Mouse (Mus musculus) kidney, embryonic 14.5 days (tissue): Measurements from ENCODE around the gene Orc1. TPM values are rescaled to one million over a fixed set of nuclear protein-coding genes. Genes with fewer than 3 reads are reported as not detected.
A peak's percentile ranks its signal among the peaks of the same experiment; 100 is the strongest.

Source experiments
- ATAC-seq: fragments of 200-750 bp; cut with Nextera tagmentation; 2 replicates; pipeline ENCODE4 v1.8.0; 2017; ENCODE audit warnings: moderate number of reproducible peaks, mild to moderate bottlenecking, moderate TSS enrichment, moderate library complexity; ENCODE audit not compliant: low FRiP score, low TSS enrichment
- H3K27ac ChIP-seq: fragments of 300-500 bp; sonication (generic); 2 replicates; pipeline ENCODE4 v1.5.1; 2014; ENCODE audit warnings: low read depth, mild to moderate bottlenecking, low read length, moderate library complexity, mixed read lengths
- H3K27me3 ChIP-seq: fragments of 300-500 bp; sonication (generic); 2 replicates; pipeline ENCODE4 v1.6.1; 2014; ENCODE audit warnings: mild to moderate bottlenecking, low read length; ENCODE audit not compliant: control insufficient read depth, insufficient read depth
- H3K36me3 ChIP-seq: fragments of 300-500 bp; sonication (generic); 2 replicates; pipeline ENCODE4 v1.6.1; 2014; ENCODE audit warnings: low read length, mixed read lengths; ENCODE audit not compliant: control insufficient read depth, insufficient read depth
- H3K4me1 ChIP-seq: fragments of 300-500 bp; sonication (generic); 2 replicates; pipeline ENCODE4 v1.6.1; 2014; ENCODE audit warnings: low read length, mixed read lengths; ENCODE audit not compliant: control insufficient read depth, insufficient read depth
- H3K4me2 ChIP-seq: fragments of 300-500 bp; sonication (generic); replicated peaks from 2 replicates; pipeline ENCODE4 v1.6.1; 2014; ENCODE audit warnings: low read depth, mild to moderate bottlenecking, low read length
- H3K4me3 ChIP-seq: fragments of 300-500 bp; sonication (generic); 2 replicates; pipeline ENCODE4 v1.5.1; 2014; ENCODE audit warnings: mild to moderate bottlenecking, low read length
- H3K9ac ChIP-seq: fragments of 300-500 bp; sonication (generic); 2 replicates; pipeline ENCODE4 v1.6.1; 2014; ENCODE audit warnings: low read depth, mild to moderate bottlenecking, low read length, moderate library complexity
- H3K9me3 ChIP-seq: fragments of 300-500 bp; sonication (generic); 2 replicates; pipeline ENCODE4 v1.6.1; 2016; ENCODE audit warnings: low read length; ENCODE audit not compliant: control insufficient read depth
- WGBS: fragments of 180-500 bp; shearing (Covaris S2); extraction: QIAGEN DNeasy Blood & Tissue Kit; methylation state at CpG from one replicate; pipeline ENCODE4 v1.1.7; 2014; 5-methylcytosine and 5-hydroxymethylcytosine counted together
- polyA plus RNA-seq: library from polyadenylated mRNA; unstranded; fragments of >200 nt; fragmentation: Nextera tagmentation; extraction: Ambion mirVana; gene quantifications from 2 replicates; pipeline ENCODE4 v1.2.1, GENCODE M21; 2014

Orc1 gene
- 8.3 and 11.8 TPM in 2 replicates for polyA plus RNA-seq

GRCm38 (mm10) chr4:108578840-108579742 lies at the start of gene Orc1, which contains the start of gene Prpf38a:
Gene Orc1, plus strand, starts transcription at chr4:108579423.
Gene Prpf38a, minus strand, starts transcription at chr4:108579336.
- H3K4me3 ChIP-seq = peak within 1 kb of the TSS; percentile 81
- H3K27ac ChIP-seq = peak within 1 kb of the TSS; percentile 53
- H3K9ac ChIP-seq = peak within 1 kb of the TSS; percentile 69
- no peaks in the 10 kb centered on the region for H3K27me3 ChIP-seq
- peaks cover 3% of the 10 kb centered on the region; the same call in 1 of the 2 replicates for H3K4me1 ChIP-seq
- under 1% methylated on average over 64 of the region's 64 CpGs for WGBS
- peak within 1 kb of the TSS; percentile 69 for H3K4me2 ChIP-seq
- no peaks in the 10 kb centered on the region for H3K9me3 ChIP-seq
- peaks cover 23% of the 10 kb centered on the region for H3K36me3 ChIP-seq
- ATAC-seq = peak; percentile 99

- WGBS = 78% methylated on average over 2 of the region's 2 CpGs
- peaks cover 29% of the 10 kb centered on the region for H3K36me3 ChIP-seq
Observed at GRCm38 (mm10) chr4:108539701-108540100, 39.5 kb upstream of the Orc1 start.

GRCm38 (mm10) chr4:108565026-108565425 lies 14.2 kb upstream of the Orc1 start:
- H3K4me3 ChIP-seq = no peak overlapping the region
- no peak overlapping the region for H3K27ac ChIP-seq
- H3K9ac ChIP-seq = no peak overlapping the region
- H3K9me3 ChIP-seq = no peaks in the 10 kb centered on the region
- no peak for ATAC-seq
- 82% methylated on average over 1 of the region's 1 CpGs for WGBS
- H3K4me1 ChIP-seq = no peaks in the 10 kb centered on the region
- H3K27me3 ChIP-seq = no peaks in the 10 kb centered on the region
- no peak overlapping the region for H3K4me2 ChIP-seq
- H3K36me3 ChIP-seq = peaks cover 93% of the 10 kb centered on the region

More at GRCm38 (mm10) chr4:108539701-108540100, 39.5 kb upstream of the Orc1 start:
- Histone ChIP-seq H3K4me1 (no peaks in the 10 kb centered on the region), H3K27me3 (no peaks in the 10 kb centered on the region), H3K9me3 (no peaks in the 10 kb centered on the region), H3K4me2 (no peak overlapping the region), H3K4me3 (no peak overlapping the region), H3K27ac (no peak overlapping the region), H3K9ac (no peak overlapping the region)
- ATAC-seq = no peak

- no peak overlapping the region for H3K27ac ChIP-seq
- H3K4me2 ChIP-seq = no peak overlapping the region
- no peak overlapping the region for H3K4me3 ChIP-seq
- WGBS = 90% methylated on average over 3 of the region's 3 CpGs
- peaks cover 76% of the 10 kb centered on the region for H3K36me3 ChIP-seq
- H3K9ac ChIP-seq = no peak overlapping the region
- H3K27me3 ChIP-seq = no peaks in the 10 kb centered on the region
- H3K4me1 ChIP-seq = no peaks in the 10 kb centered on the region
- no peaks in the 10 kb centered on the region for H3K9me3 ChIP-seq
- no peak for ATAC-seq
Observed at GRCm38 (mm10) chr4:108572644-108573043, 6.6 kb upstream of the Orc1 start.

GRCm38 (mm10) chr4:108579743-108580411 lies 654 bp downstream of the Orc1 start:
- WGBS = under 1% methylated on average over 16 of the region's 16 CpGs
- Histone ChIP-seq H3K9ac (peak overlapping the region; percentile 69), H3K4me1 (peaks cover 3% of the 10 kb centered on the region; the same call in 1 of the 2 replicates), H3K36me3 (peaks cover 18% of the 10 kb centered on the region), H3K4me3 (peak overlapping the region; percentile 81), H3K27ac (peak overlapping the region; percentile 6), H3K9me3 (no peaks in the 10 kb centered on the region), H3K27me3 (no peaks in the 10 kb centered on the region), H3K4me2 (peak overlapping the region; percentile 69)
- no peak for ATAC-seq

- Histone ChIP-seq H3K27me3 (no peaks in the 10 kb centered on the region), H3K9ac (no peak overlapping the region), H3K36me3 (peaks cover 13% of the 10 kb centered on the region; the same call in 1 of the 2 replicates), H3K4me1 (no peaks in the 10 kb centered on the region), H3K4me3 (no peak overlapping the region), H3K9me3 (no peaks in the 10 kb centered on the region), H3K4me2 (no peak overlapping the region), H3K27ac (no peak overlapping the region)
- WGBS = 94% methylated on average over 2 of the region's 2 CpGs
- no peak for ATAC-seq
Observed at GRCm38 (mm10) chr4:108593376-108593775, 14.2 kb downstream of the Orc1 start.

- H3K27me3 ChIP-seq = no peaks in the 10 kb centered on the region
- no peak overlapping the region for H3K4me3 ChIP-seq
- no peak overlapping the region for H3K27ac ChIP-seq
- no peaks in the 10 kb centered on the region for H3K9me3 ChIP-seq
- peaks cover 16% of the 10 kb centered on the region; the same call in 1 of the 2 replicates for H3K36me3 ChIP-seq
- H3K4me2 ChIP-seq = no peak overlapping the region
- H3K4me1 ChIP-seq = no peaks in the 10 kb centered on the region
- no peak for ATAC-seq
- H3K9ac ChIP-seq = no peak overlapping the region
- WGBS = 100% methylated on average over 1 of the region's 1 CpGs
Observed at GRCm38 (mm10) chr4:108595785-108596184, 16.6 kb downstream of the Orc1 start.

GRCm38 (mm10) chr4:108598306-108598705 lies 19.1 kb downstream of the Orc1 start:
- 74% methylated on average over 4 of the region's 4 CpGs for WGBS
- Histone ChIP-seq H3K4me2 (no peak overlapping the region), H3K9ac (no peak overlapping the region), H3K36me3 (peaks cover 28% of the 10 kb centered on the region; the same call in 1 of the 2 replicates), H3K4me3 (no peak overlapping the region), H3K9me3 (0 out of 2 replicates have a peak, but pooled peaks cover 2% of the 10 kb centered on the region), H3K27me3 (no peaks in the 10 kb centered on the region), H3K27ac (no peak overlapping the region), H3K4me1 (no peaks in the 10 kb centered on the region)
- ATAC-seq = no peak
